Mouse (Mus musculus) hindbrain, postnatal 0 days (tissue): ENCODE results near the gene Capn1. TPM values are rescaled to one million over a fixed set of nuclear protein-coding genes. Genes with fewer than 3 reads are reported as not detected.

Experiments used
- ATAC-seq: fragments of 200-750 bp; cut with Nextera tagmentation; 2 replicates; pipeline ENCODE4 v1.8.0; 2017; ENCODE audit warnings: mild to moderate bottlenecking, moderate TSS enrichment, moderate library complexity
- DNase-seq: peaks from one replicate; pipeline ENCODE4 v3.0.0-alpha.2; 2015; ENCODE audit warnings: low spot score
- H3K27ac ChIP-seq: fragments of 300-500 bp; sonication (generic); 2 replicates; pipeline ENCODE4 v1.5.1; 2014; ENCODE audit warnings: mild to moderate bottlenecking
- H3K27me3 ChIP-seq: fragments of 300-500 bp; sonication (generic); 2 replicates; pipeline ENCODE4 v1.6.1; 2014; ENCODE audit warnings: low read length, mixed read lengths; ENCODE audit not compliant: insufficient read depth
- H3K36me3 ChIP-seq: fragments of 300-500 bp; sonication (generic); 2 replicates; pipeline ENCODE4 v1.6.1; 2014; ENCODE audit warnings: low read length, mixed read lengths; ENCODE audit not compliant: insufficient read depth
- H3K4me1 ChIP-seq: fragments of 300-500 bp; sonication (generic); 2 replicates; pipeline ENCODE4 v1.6.1; 2014; ENCODE audit warnings: antibody characterized with exemption, low read length, mixed read lengths; ENCODE audit not compliant: insufficient read depth
- H3K4me2 ChIP-seq: fragments of 300-500 bp; sonication (generic); 2 replicates; pipeline ENCODE4 v1.6.1; 2014; ENCODE audit warnings: low read depth, mild to moderate bottlenecking, low read length, moderate library complexity, mixed read lengths
- H3K4me3 ChIP-seq: fragments of 300-500 bp; sonication (generic); 2 replicates; pipeline ENCODE4 v1.5.1; 2014; ENCODE audit warnings: low read length
- H3K9ac ChIP-seq: fragments of 300-500 bp; sonication (generic); replicated peaks from 2 replicates; pipeline ENCODE4 v1.6.1; 2014; ENCODE audit warnings: mild to moderate bottlenecking, low read length, moderate library complexity, mixed read lengths
- H3K9me3 ChIP-seq: fragments of 300-500 bp; sonication (generic); 2 replicates; pipeline ENCODE4 v1.6.1; 2016; ENCODE audit warnings: low read length, mixed read lengths
- CTCF ChIP-seq: IDR thresholded peaks from 2 replicates; pipeline ENCODE4 v1.5.1; 2016; ENCODE audit warnings: antibody characterized with exemption, control low read depth, low read depth
- WGBS: fragments of 180-500 bp; shearing (Covaris S2); extraction: QIAGEN DNeasy Blood & Tissue Kit; methylation state at CpG from one replicate; pipeline ENCODE4 v1.1.7; 2014; 5-methylcytosine and 5-hydroxymethylcytosine counted together
- polyA plus RNA-seq: library from polyadenylated mRNA; unstranded; fragments of >200 nt; fragmentation: Nextera tagmentation; extraction: Ambion mirVana; gene quantifications from 2 replicates; pipeline ENCODE4 v1.2.1, GENCODE M21; 2015
- total RNA-seq: library from RNA; depleted of rRNA; stranded (reverse); fragments of >200 nt; gene quantifications from 2 replicates; pipeline ENCODE4 v1.2.3, GENCODE M21; 2014

The Capn1 gene
- total and polyA plus RNA-seq, 2 experiments from 2014 or later: 4.8 to 15.7 TPM

DNA sequence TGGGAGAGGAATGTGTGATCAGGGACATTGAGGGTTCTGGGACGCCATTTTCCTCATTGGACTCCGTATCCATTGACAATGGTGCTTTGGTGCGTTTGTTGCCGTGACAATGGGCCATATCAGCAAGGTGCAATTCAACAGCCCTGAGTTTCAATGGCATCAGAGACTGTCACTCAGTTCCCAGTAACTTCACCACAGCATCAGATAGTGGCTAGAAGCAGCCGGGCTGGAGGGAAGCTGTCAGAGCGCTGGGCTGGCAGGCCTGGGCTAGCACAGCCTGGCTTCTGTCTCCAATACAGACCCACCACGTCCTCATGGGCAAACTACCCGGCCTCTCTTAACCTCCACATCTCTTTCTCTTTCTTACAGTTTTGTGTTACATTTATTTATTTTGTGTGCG lies 35.2 kb downstream of the Capn1 start:
- Histone ChIP-seq H3K4me1 (no peaks in the 10 kb centered on the region), H3K9me3 (no peaks in the 10 kb centered on the region), H3K27me3 (no peaks in the 10 kb centered on the region), H3K36me3 (no peaks in the 10 kb centered on the region), H3K27ac (no peak overlapping the region), H3K4me2 (no peak overlapping the region), H3K4me3 (no peak overlapping the region), H3K9ac (no peak overlapping the region)
- TF ChIP-seq CTCF: no peak
- DNase-seq: no peak
- no peak for ATAC-seq
- WGBS: 82% methylated on average over 9 of the region's 9 CpGs

DNA sequence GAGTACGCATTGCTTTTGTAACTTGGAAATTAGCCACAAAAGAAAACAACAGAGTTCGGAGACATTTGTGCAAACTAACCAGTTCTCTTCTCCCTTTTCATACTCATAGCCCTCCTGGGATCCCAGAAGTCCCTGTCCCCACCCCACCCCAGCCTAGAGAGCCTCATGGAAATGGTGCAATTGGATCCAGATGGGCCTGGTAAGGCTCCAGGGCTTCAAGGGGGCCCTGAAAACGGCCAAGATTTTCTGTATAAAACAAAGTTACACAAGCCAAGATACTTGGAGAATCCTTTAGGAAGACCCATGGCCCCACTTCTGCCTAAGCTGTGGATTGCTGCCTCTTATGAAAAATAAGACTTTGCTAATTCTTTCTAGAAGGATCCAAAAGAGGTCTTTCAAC lies 38.0 kb downstream of the Capn1 start:
- H3K27ac ChIP-seq: no peak overlapping the region
- H3K4me3 ChIP-seq: no peak overlapping the region
- H3K36me3 ChIP-seq: no peaks in the 10 kb centered on the region
- H3K4me2 ChIP-seq: no peak overlapping the region
- TF ChIP-seq CTCF: no peak
- no peaks in the 10 kb centered on the region for H3K9me3 ChIP-seq
- no peaks in the 10 kb centered on the region for H3K4me1 ChIP-seq
- WGBS: 62% methylated on average over 3 of the region's 3 CpGs
- no peak for ATAC-seq
- H3K27me3 ChIP-seq: no peaks in the 10 kb centered on the region
- peak; percentile 14 for DNase-seq
- no peak overlapping the region for H3K9ac ChIP-seq

DNA sequence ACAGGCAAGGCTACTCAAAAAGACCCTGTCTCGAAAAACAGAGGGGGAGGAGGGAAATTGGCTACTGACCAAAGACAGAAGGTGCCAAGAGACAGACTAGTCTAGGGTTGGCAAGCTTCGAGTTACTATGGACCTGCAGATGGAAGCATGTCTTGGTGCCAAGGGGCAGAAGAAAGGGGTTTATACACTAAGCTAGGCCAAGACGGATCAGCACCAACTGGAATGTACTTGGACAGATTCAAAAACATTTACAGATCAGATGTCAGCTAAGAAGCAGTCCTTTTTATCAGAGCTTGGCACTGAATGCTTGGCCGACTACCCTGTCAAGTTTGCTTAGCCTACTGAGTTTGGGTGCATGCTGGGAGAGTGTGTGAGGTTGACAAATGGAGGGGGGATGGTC lies 40.0 kb downstream of the Capn1 start:
- H3K9me3 ChIP-seq: no peaks in the 10 kb centered on the region
- no peaks in the 10 kb centered on the region for H3K4me1 ChIP-seq
- no peak overlapping the region for H3K4me2 ChIP-seq
- no peaks in the 10 kb centered on the region for H3K27me3 ChIP-seq
- no peak overlapping the region for H3K4me3 ChIP-seq
- 34% methylated on average over 4 of the region's 4 CpGs for WGBS
- ATAC-seq: peak; percentile 97
- H3K36me3 ChIP-seq: no peaks in the 10 kb centered on the region
- DNase-seq: peak; percentile 91
- H3K9ac ChIP-seq: no peak overlapping the region
- no peak for TF ChIP-seq CTCF
- H3K27ac ChIP-seq: peak overlapping the region; percentile 41; the same call in 1 of the 2 replicates

DNA sequence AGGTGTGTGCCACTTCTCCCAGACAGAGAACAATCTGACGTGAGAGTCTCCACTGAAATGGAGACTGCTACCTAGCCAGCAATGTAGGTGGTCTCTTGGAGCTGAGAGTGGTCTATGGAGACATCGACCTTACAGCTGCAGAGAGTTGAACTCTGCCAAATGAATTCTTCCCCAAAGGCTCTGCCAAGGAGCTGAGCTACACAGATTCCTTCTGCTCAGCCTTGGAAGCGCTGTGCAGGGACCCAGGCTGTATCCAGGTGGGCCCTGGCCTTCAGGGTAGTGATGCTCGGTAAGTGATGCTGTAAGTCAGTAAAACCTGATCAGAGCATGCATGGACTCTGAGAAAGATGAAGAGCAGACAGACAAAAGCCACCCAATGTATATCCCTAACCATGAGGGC lies 40.6 kb downstream of the Capn1 start:
- no peak for TF ChIP-seq CTCF
- peak overlapping the region; percentile 41; the same call in 1 of the 2 replicates for H3K27ac ChIP-seq
- no peak overlapping the region for H3K4me2 ChIP-seq
- H3K4me3 ChIP-seq: no peak overlapping the region
- ATAC-seq (peak; percentile 65; the same call in 1 of the 2 replicates), DNase-seq (peak; percentile 59)
- H3K27me3 ChIP-seq: no peaks in the 10 kb centered on the region
- WGBS: 45% methylated on average over 4 of the region's 4 CpGs
- H3K9me3 ChIP-seq: no peaks in the 10 kb centered on the region
- no peaks in the 10 kb centered on the region for H3K36me3 ChIP-seq
- no peak overlapping the region for H3K9ac ChIP-seq
- no peaks in the 10 kb centered on the region for H3K4me1 ChIP-seq

DNA sequence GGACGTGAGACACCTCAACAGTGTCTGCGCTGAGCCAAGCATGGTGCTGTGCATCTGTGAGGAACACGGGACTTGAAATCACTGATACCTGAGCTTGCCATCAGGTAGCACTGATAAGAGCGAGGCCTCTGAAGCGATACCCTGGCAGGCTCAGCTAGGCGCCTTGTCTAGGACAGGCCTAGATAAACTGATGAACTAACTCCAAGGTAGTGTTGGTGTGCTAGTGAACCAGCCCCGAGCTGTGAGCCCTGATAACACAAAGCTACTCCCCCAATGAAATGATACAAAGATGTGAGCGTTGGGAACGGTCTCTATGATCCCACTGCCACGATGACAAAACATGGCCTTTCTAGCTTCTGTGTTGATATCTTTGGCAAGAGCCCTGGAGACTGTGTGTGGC lies 48.0 kb downstream of the Capn1 start:
- Histone ChIP-seq H3K4me2 (no peak overlapping the region), H3K36me3 (no peaks in the 10 kb centered on the region), H3K27me3 (0 out of 2 replicates have a peak, but pooled peaks cover 3% of the 10 kb centered on the region), H3K4me1 (peaks cover 3% of the 10 kb centered on the region; the same call in 1 of the 2 replicates), H3K9ac (no peak overlapping the region), H3K9me3 (no peaks in the 10 kb centered on the region), H3K27ac (no peak overlapping the region), H3K4me3 (no peak overlapping the region)
- 90% methylated on average over 10 of the region's 10 CpGs for WGBS
- TF ChIP-seq CTCF: no peak
- DNase-seq: no peak
- ATAC-seq: no peak

DNA sequence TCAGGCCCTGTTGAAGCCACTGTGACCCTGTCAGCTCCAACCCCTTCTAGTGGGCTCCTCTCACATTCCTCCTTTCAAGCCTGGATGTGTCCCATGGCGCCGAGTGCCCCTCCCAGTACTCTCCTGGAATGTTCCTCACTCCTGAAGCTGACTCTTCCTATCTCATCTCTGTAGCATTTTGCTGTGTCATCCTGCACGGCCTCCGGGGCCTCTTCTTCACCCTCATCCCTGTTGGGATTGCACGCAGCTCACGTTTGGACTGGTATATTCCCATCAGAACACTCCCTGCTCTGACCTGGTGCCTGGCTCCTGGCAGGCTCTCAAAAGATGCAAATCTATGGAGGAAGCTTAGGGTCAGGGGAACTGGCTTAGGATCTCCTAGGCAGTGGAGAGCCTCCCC lies 48.9 kb downstream of the Capn1 start:
- DNase-seq (no peak), ATAC-seq (no peak)
- 64% methylated on average over 6 of the region's 6 CpGs for WGBS
- Histone ChIP-seq H3K4me3 (no peak overlapping the region), H3K9me3 (no peaks in the 10 kb centered on the region), H3K27ac (no peak overlapping the region), H3K27me3 (0 out of 2 replicates have a peak, but pooled peaks cover 3% of the 10 kb centered on the region), H3K4me1 (peaks cover 3% of the 10 kb centered on the region; the same call in 1 of the 2 replicates), H3K36me3 (no peaks in the 10 kb centered on the region), H3K4me2 (no peak overlapping the region), H3K9ac (no peak overlapping the region)
- no peak for TF ChIP-seq CTCF

DNA sequence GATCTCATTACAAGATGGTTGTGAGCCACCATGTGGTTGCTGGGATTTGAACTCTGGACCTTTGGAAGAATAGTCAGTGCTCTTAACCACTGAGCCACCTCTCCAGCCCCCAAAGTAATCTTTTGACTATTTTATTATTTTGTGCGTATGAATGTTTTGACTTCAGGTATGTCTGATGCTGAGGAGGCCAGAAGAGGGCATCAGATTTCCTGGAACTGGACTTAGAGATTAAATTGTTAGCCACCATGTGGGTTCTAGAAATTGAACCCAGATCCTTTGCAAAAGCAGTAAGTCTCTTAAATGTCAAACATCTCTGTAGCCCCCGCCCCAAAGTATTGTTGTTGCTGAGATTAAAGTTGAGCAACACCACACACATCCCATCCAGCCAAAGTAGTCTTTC lies 49.8 kb downstream of the Capn1 start:
- DNase-seq: no peak
- 0 out of 2 replicates have a peak, but pooled peaks cover 3% of the 10 kb centered on the region for H3K27me3 ChIP-seq
- no peak overlapping the region for H3K4me2 ChIP-seq
- no peak overlapping the region for H3K9ac ChIP-seq
- 94% methylated on average over 2 of the region's 2 CpGs for WGBS
- TF ChIP-seq CTCF: no peak
- peaks cover 3% of the 10 kb centered on the region; the same call in 1 of the 2 replicates for H3K4me1 ChIP-seq
- H3K9me3 ChIP-seq: no peaks in the 10 kb centered on the region
- H3K27ac ChIP-seq: no peak overlapping the region
- H3K36me3 ChIP-seq: no peaks in the 10 kb centered on the region
- no peak overlapping the region for H3K4me3 ChIP-seq
- ATAC-seq: no peak
